Mouse (Mus musculus) inflammation-experienced regulatory T-cells, adult 16 weeks (primary cell): ENCODE data around the gene Lrrc74a. TPM values are rescaled to one million over a fixed set of nuclear protein-coding genes. Genes with fewer than 3 reads are reported as not detected.

Experiments used
- polyA plus RNA-seq: library from polyadenylated mRNA; unstranded; fragments of 100-300 nt; shearing (Covaris generic); gene quantifications from one replicate; pipeline ENCODE4 v1.2.1, GENCODE M21; 2017

Gene Lrrc74a
- not detected for polyA plus RNA-seq

GRCm38 (mm10) chr12:86734319-86734810 lies at the start of gene Lrrc74a:
Lrrc74a (plus strand) TSS chr12:86734369.

GRCm38 (mm10) chr12:86726120-86726640 lies 8.0 kb upstream of the Lrrc74a start, which contains the start of gene Angel1:
Angel1 (minus strand) TSS chr12:86726460.

Other genes with a start within 250 kb of the Lrrc74a start
- not detected for gene Vash1, start 55.7 kb upstream of the Lrrc74a start, polyA plus RNA-seq
- 21.2 TPM for gene Angel1, start 7.9 kb upstream of the Lrrc74a start, polyA plus RNA-seq
- 61.7 TPM for gene Irf2bpl, start 150.4 kb downstream of the Lrrc74a start, polyA plus RNA-seq
- 43.0 TPM for gene Cipc, start 212.7 kb downstream of the Lrrc74a start, polyA plus RNA-seq